Mouse (Mus musculus) forebrain, postnatal 0 days (tissue): ENCODE data around the gene Numbl. TPM values are rescaled to one million over a fixed set of nuclear protein-coding genes. Genes with fewer than 3 reads are reported as not detected.

Source experiments
- ATAC-seq: fragments of 200-750 bp; cut with Nextera tagmentation; 2 replicates; pipeline ENCODE4 v1.8.0; 2017; ENCODE audit warnings: mild to moderate bottlenecking, moderate library complexity
- DNase-seq: peaks from one replicate; pipeline ENCODE4 v3.0.0-alpha.2; 2015
- H3K27ac ChIP-seq: fragments of 300-500 bp; sonication (generic); 2 replicates; pipeline ENCODE4 v1.5.1; 2014; ENCODE audit warnings: low read depth, mild to moderate bottlenecking, antibody characterized with exemption, low read length, moderate library complexity, mixed read lengths
- H3K27me3 ChIP-seq: fragments of 300-500 bp; sonication (generic); 2 replicates; pipeline ENCODE4 v1.6.1; 2014; ENCODE audit warnings: mild to moderate bottlenecking, low read length, mixed read lengths; ENCODE audit not compliant: insufficient read depth
- H3K36me3 ChIP-seq: fragments of 300-500 bp; sonication (generic); 2 replicates; pipeline ENCODE4 v1.6.1; 2014; ENCODE audit warnings: mild to moderate bottlenecking, moderate library complexity; ENCODE audit not compliant: insufficient read depth
- H3K4me1 ChIP-seq: fragments of 300-500 bp; sonication (generic); 2 replicates; pipeline ENCODE4 v1.6.1; 2014; ENCODE audit warnings: antibody characterized with exemption; ENCODE audit not compliant: insufficient read depth
- H3K4me2 ChIP-seq: fragments of 300-500 bp; sonication (generic); 2 replicates; pipeline ENCODE4 v1.6.1; 2014; ENCODE audit warnings: low read depth, mild to moderate bottlenecking, moderate library complexity
- H3K4me3 ChIP-seq: fragments of 300-500 bp; sonication (generic); 2 replicates; pipeline ENCODE4 v1.5.1; 2014; ENCODE audit warnings: low read depth, low read length, mixed read lengths
- H3K9ac ChIP-seq: fragments of 300-500 bp; sonication (generic); 2 replicates; pipeline ENCODE4 v1.6.1; 2014; ENCODE audit warnings: mild to moderate bottlenecking
- H3K9me3 ChIP-seq: fragments of 300-500 bp; sonication (generic); 2 replicates; pipeline ENCODE4 v1.6.1; 2016; ENCODE audit warnings: low read length
- CTCF ChIP-seq: sonication (generic); IDR thresholded peaks from 2 replicates; pipeline ENCODE4 v1.5.1; 2016; ENCODE audit warnings: antibody characterized with exemption, control low read depth, low read depth
- WGBS: fragments of 180-500 bp; shearing (Covaris S2); extraction: QIAGEN DNeasy Blood & Tissue Kit; methylation state at CpG from one replicate; pipeline ENCODE4 v1.1.7; 2014; 5-methylcytosine and 5-hydroxymethylcytosine counted together
- polyA plus RNA-seq: library from polyadenylated mRNA; unstranded; fragments of >200 nt; fragmentation: Nextera tagmentation; extraction: Ambion mirVana; gene quantifications from 2 replicates; pipeline ENCODE4 v1.2.1, GENCODE M21; 2015
- total RNA-seq: library from RNA; depleted of rRNA; stranded (reverse); fragments of >200 nt; gene quantifications from 2 replicates; pipeline ENCODE4 v1.2.3, GENCODE M21; 2014

Numbl gene
- total and polyA plus RNA-seq, 2 experiments from 2014 or later, result 51.7 to 86.4 TPM

GRCm38 (mm10) chr7:27309832-27310231, 51.6 kb downstream of the Numbl start:
- WGBS, result 36% methylated on average over 3 of the region's 3 CpGs
- Histone ChIP-seq H3K4me2 (no peak overlapping the region), H3K9me3 (no peaks in the 10 kb centered on the region)

DNA sequence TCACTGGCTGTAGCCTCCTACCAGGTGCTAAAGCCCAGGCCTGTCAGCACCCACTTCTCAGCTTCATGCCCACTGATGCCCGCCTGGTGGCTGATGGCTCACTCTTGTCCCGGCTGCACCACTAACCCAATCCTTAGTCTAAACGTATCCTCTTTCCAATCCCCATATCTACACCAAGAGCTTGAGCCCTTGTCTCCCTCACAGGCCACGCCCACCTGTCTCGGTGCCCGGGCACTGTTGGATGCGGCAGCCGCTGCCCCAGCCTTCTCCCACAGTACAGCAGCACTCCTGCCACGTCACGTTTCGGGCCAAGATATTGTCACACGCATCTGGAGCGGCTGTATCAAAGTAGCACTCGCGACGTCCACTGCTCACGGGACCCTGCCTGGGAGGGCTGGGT, 52.1 kb downstream of the Numbl start:
- Histone ChIP-seq H3K9me3 (no peaks in the 10 kb centered on the region), H3K4me3 (no peak overlapping the region), H3K4me2 (peak overlapping the region; percentile 39), H3K36me3 (no peaks in the 10 kb centered on the region; the same call in 1 of the 2 replicates), H3K27ac (no peak overlapping the region), H3K4me1 (no peaks in the 10 kb centered on the region), H3K9ac (no peak overlapping the region), H3K27me3 (no peaks in the 10 kb centered on the region)
- TF ChIP-seq CTCF, result no peak
- DNase-seq (peak; percentile 66), ATAC-seq (peak; percentile 72)
- WGBS, result 8% methylated on average over 17 of the region's 17 CpGs

More at GRCm38 (mm10) chr7:27309832-27310231, 51.6 kb downstream of the Numbl start:
- no peak for DNase-seq
- Histone ChIP-seq H3K9ac (no peak overlapping the region), H3K27ac (no peak overlapping the region), H3K36me3 (no peaks in the 10 kb centered on the region; the same call in 1 of the 2 replicates), H3K4me3 (no peak overlapping the region), H3K27me3 (no peaks in the 10 kb centered on the region), H3K4me1 (no peaks in the 10 kb centered on the region)
- TF ChIP-seq CTCF, result no peak
- ATAC-seq, result no peak

DNA sequence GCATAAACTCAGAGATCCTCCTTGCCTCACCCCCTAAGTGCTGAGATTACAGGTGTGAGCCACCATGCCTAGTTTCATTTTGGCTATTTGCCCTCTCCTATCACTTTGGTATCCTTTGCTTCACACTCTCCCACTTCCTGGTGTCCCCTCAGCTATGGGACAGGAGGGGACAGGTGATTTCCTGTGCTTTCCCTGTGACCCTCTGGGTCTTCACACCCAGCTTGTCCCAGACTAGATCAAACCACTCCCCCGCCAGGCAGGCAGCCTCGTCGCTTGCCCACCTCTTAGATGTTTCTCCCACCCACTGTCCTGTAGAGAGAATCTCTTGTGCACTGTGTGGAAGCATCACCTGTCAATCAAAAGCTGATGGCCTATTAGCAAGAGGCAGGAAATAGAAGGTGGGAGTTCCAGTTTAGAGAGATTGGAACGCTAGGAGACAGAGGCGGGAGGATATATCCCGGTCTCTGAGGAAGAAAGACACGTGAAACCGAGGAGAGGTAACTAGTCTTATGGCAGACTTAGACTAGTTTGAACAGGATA, 52.8 kb downstream of the Numbl start:
- no peak overlapping the region for H3K4me2 ChIP-seq
- no peaks in the 10 kb centered on the region for H3K27me3 ChIP-seq
- no peaks in the 10 kb centered on the region for H3K4me1 ChIP-seq
- no peak for DNase-seq
- WGBS, result 61% methylated on average over 8 of the region's 8 CpGs
- no peaks in the 10 kb centered on the region for H3K9me3 ChIP-seq
- no peak overlapping the region for H3K9ac ChIP-seq
- ATAC-seq, result no peak
- H3K27ac ChIP-seq, result no peak overlapping the region
- no peaks in the 10 kb centered on the region; the same call in 1 of the 2 replicates for H3K36me3 ChIP-seq
- no peak overlapping the region for H3K4me3 ChIP-seq
- no peak for TF ChIP-seq CTCF

- no peaks in the 10 kb centered on the region for H3K27me3 ChIP-seq
- DNase-seq (no peak), ATAC-seq (no peak)
- H3K4me2 ChIP-seq, result no peak overlapping the region
- H3K36me3 ChIP-seq, result no peaks in the 10 kb centered on the region
- no peaks in the 10 kb centered on the region for H3K4me1 ChIP-seq
- H3K9ac ChIP-seq, result no peak overlapping the region
- WGBS, result 94% methylated on average over 12 of the region's 12 CpGs
- no peak overlapping the region for H3K27ac ChIP-seq
- H3K9me3 ChIP-seq, result no peaks in the 10 kb centered on the region
- H3K4me3 ChIP-seq, result no peak overlapping the region
- no peak for TF ChIP-seq CTCF
These were observed 53.5 kb downstream of the Numbl start for GRCm38 (mm10) chr7:27311651-27312284.

GRCm38 (mm10) chr7:27314393-27314792, 56.2 kb downstream of the Numbl start:
- Histone ChIP-seq H3K4me3 (no peak overlapping the region), H3K9me3 (no peaks in the 10 kb centered on the region), H3K4me1 (no peaks in the 10 kb centered on the region), H3K27ac (no peak overlapping the region), H3K9ac (no peak overlapping the region), H3K36me3 (0 out of 2 replicates have a peak, but pooled peaks cover 5% of the 10 kb centered on the region), H3K27me3 (no peaks in the 10 kb centered on the region), H3K4me2 (no peak overlapping the region)
- DNase-seq, result no peak
- no peak for ATAC-seq
- 97% methylated on average over 3 of the region's 3 CpGs for WGBS
- peak; percentile 29; the same call in 1 of the 2 replicates for TF ChIP-seq CTCF

GRCm38 (mm10) chr7:27315958-27316357, 57.7 kb downstream of the Numbl start:
- H3K4me2 ChIP-seq, result no peak overlapping the region
- 0 out of 2 replicates have a peak, but pooled peaks cover 6% of the 10 kb centered on the region for H3K36me3 ChIP-seq
- WGBS, result 20% methylated on average over 7 of the region's 7 CpGs
- no peaks in the 10 kb centered on the region for H3K4me1 ChIP-seq
- ATAC-seq (peak; percentile 87), DNase-seq (peak; percentile 71)
- no peaks in the 10 kb centered on the region for H3K27me3 ChIP-seq
- H3K9ac ChIP-seq, result no peak overlapping the region
- no peak for TF ChIP-seq CTCF
- peak overlapping the region; percentile 40 for H3K27ac ChIP-seq
- no peaks in the 10 kb centered on the region for H3K9me3 ChIP-seq
- H3K4me3 ChIP-seq, result no peak overlapping the region

DNA sequence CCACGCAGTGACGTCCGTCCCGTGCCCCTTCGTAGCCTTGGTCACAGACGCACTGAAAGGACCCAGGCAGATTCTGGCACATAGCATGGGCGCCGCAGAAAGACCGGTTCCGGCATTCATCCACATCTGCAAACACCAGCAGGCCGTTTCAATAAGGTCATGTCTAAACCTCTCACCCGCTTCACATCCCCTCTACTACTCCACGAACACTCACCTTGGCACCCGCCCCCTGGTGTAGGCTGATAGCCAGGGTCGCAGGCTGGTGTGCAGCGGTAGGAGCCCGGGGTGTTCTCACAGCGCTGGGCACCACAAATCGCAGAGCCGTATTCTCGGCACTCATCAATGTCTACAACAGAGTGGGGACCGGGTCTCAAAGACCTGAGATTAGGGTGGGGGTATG, 61.2 kb downstream of the Numbl start:
- no peaks in the 10 kb centered on the region for H3K4me1 ChIP-seq
- TF ChIP-seq CTCF, result no peak
- H3K9me3 ChIP-seq, result no peaks in the 10 kb centered on the region
- H3K4me2 ChIP-seq, result no peak overlapping the region
- H3K4me3 ChIP-seq, result no peak overlapping the region
- 94% methylated on average over 22 of the region's 22 CpGs for WGBS
- H3K36me3 ChIP-seq, result 0 out of 2 replicates have a peak, but pooled peaks cover 12% of the 10 kb centered on the region
- no peak for DNase-seq
- no peaks in the 10 kb centered on the region for H3K27me3 ChIP-seq
- no peak overlapping the region for H3K27ac ChIP-seq
- ATAC-seq, result no peak
- no peak overlapping the region for H3K9ac ChIP-seq
